Mouse (Mus musculus) lung, postnatal 14 days (tissue): Measurements from ENCODE around the gene Slc16a13.

ENCODE experiments used
- DNase-seq: peaks from one replicate; pipeline ENCODE4 v3.0.0; 2021

Gene Slc16a13

DNA sequence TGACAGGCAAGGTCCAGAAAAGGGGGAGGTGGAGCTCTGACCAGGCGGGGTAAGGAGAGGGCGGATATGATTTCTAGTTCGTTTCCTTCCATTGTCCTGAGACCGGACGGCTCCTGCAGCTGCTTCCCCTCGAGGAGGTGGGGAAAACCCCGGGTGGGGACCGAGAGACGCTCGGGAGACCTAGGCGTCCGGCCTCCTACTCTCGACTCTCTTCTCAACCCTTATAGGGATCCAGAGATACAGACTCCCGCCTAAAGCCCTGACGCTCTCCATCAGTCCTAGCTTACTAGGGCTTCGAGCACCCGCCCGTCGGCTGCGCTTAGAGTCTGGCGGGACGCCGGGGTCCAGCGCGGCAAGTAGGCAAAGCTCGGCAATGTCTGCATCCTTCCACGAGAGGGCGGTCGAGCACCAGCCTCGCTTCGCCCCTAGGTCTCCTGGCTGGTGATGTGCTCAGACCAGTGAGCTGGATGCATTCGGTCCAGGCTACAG, 9.4 kb upstream of the Slc16a13 start:
- peak; percentile 90 for DNase-seq

GRCm38 (mm10) chr11:70229260-70230010, 8.6 kb upstream of the Slc16a13 start, which contains the start of gene Bcl6b:
Gene Bcl6b (minus strand): TSS chr11:70229798.
- no peak for DNase-seq

DNA sequence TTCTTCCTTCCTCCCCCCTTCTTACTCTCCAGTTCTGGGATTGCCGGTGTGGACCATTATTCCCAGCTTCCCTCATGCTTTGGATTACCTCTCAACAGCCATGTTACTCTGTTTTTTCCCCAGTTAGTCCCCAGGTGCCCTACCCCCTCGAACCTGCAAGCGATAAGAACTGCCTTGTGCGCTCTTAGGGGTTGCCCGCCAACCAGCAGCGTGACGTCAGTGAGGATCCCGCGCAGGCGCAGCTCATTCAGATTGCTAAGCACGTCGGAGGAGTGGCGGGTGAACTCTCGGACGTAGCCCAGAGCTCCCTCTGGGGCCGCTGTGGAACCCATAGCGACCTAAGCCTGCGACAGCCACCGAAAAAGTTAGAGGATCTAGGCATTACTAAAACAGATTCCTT, 8.0 kb upstream of the Slc16a13 start:
- DNase-seq = peak; percentile 93

GRCm38 (mm10) chr11:70227661-70228245, 6.9 kb upstream of the Slc16a13 start:
- no peak for DNase-seq

- DNase-seq = no peak
Observed at GRCm38 (mm10) chr11:70227126-70227525, 6.3 kb upstream of the Slc16a13 start.

DNA sequence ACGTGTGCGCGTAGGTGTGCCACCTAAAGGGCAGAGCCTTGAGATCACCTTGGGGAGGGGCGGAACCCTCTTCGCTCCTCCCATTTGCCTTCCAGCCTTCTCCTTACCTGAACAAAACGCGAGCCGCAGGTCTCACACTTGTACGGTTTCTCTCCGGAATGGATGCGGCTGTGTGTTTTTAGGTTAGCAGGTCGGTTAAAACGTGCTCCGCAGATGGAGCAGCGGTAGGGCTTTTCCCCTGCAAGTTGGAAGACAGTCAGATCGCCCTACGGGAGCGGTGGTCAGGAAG, 5.7 kb upstream of the Slc16a13 start:
- no peak for DNase-seq

GRCm38 (mm10) chr11:70225798-70226601, 5.1 kb upstream of the Slc16a13 start:
- DNase-seq = no peak

- no peak for DNase-seq
Observed at GRCm38 (mm10) chr11:70223724-70224123, 2.9 kb upstream of the Slc16a13 start.

- no peak for DNase-seq
Observed at GRCm38 (mm10) chr11:70221603-70222500, 988 bp upstream of the Slc16a13 start.

DNA sequence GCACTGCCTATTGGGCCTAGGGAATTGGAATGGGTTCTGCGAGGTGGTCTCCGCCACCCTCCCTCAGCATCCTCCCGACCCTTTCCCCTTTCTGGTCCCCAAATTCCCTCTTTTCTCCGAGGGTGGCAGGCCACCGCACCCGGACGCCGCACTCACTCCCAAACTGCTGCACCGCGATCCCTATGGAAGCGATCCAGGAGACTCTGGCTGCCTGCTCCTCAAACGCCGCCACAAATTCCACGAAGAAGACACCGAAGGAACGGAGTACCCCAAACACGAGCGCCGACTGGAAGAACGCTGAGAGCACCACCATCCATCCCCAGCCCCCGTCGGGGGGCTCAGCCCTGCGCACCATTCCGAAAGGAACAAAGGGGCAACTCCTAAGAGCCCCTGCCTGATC, 541 bp downstream of the Slc16a13 start:
- no peak for DNase-seq

- DNase-seq = no peak
Observed at GRCm38 (mm10) chr11:70219873-70220272, 991 bp downstream of the Slc16a13 start.

DNA sequence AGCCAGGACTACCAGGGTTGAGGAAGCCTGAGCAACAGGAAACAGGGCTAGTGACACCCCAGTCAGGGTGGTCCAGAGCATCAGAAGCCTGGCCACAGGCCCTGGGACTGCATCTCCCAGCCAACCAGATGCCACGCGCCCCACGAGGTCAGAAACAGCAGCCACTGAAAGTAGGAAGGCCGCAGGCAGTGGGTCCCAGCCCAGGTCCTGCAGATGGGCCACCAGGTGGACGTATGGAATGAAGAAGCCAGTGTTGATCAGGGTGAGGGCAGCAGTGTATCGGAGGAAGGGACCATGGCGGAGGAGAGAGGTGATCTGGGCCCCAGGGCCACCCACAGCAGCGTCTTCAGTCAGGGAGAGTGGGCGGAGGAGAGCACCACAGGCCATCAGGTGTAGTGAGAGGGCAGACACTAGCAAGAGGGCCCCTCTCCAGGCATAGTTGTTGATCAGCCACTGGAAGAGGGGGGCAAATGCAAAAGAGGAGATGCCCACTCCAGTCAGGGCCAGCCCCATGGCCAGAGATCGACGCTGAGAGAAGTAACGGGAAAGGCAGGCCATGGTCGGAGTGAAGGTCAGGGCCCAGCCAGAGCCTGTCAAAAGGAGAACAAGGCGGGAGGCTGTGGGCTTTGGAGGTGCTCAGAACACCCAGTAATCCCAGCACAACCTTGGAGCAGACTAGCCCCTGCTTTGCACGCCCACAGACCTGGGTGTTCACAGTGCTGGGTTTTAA, 2.0 kb downstream of the Slc16a13 start:
- DNase-seq = no peak

DNA sequence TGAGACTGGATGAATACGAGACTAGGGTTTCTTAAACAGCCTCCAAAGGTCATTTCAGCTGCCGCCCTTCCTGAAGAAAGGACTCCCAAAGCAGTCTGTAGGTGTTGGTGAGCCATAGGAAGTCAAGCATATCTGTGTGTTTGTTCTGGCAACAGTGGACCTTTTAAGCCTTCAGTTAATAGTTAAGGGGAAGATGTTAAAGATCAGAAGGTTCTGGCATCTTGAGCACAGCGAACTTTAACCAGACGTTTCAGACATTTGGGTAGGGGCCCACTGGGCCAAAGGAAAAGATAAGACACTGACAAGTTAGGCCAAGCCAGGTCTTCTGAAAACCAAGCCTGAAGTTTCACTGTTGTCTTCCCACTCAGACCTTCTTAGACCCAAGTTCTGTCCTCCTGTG, 2.8 kb downstream of the Slc16a13 start:
- DNase-seq = no peak

DNA sequence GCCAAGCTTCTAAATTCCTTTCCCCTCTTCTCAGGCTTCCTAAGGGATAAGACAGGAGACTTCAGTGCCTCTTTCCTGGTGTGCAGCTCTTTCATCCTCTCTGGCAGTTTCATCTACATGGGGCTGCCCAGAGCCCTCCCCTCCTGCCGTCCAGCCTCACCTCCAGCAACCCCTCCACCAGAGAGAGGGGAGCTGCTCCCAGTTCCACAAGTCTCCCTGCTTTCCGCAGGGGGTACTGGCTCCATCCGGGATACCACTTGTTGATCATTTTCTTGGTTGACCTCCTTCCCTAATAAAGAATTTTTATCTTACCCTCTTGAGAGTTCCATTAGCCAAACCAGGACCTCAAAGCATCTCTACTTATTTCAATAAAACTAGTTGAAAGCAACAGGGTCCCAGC, 4.8 kb downstream of the Slc16a13 start:
- DNase-seq = no peak

GRCm38 (mm10) chr11:70215301-70215700, 5.6 kb downstream of the Slc16a13 start:
- DNase-seq = no peak

- DNase-seq = no peak
Observed at GRCm38 (mm10) chr11:70214856-70215209, 6.0 kb downstream of the Slc16a13 start.

DNA sequence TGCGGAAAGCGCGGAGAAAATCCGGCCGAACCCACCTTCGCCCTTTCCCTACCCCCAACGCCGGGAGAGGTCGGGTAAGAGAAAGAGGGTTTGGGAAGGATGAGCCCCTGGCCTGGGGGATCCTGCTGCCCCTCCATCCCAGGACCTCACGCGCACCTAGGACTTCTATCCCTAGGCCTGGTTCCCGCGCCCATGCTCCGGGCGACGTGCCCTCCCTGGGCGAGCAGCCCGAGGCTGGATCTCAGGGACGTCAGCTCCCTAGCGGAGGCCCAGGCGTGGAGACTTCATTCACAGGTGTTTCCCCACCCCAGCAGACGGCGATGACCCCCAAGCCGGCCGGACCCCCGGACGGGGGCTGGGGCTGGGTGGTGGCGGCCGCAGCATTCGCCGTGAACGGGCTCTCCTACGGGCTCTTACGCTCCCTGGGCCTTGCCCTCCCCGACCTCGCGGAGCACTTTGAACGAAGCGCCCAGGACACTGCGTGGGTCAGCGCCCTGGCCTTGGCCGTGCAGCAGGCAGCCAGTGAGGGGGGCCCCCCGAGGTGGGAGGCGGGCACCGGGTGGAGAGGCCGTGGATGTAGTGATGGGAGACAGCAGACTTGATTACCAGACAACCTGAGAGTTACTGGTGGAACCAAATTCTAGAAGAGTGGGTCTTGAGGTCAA, 6.5 kb downstream of the Slc16a13 start:
- DNase-seq = no peak

- no peak for DNase-seq
Observed at GRCm38 (mm10) chr11:70213736-70214135, 7.1 kb downstream of the Slc16a13 start.

DNA sequence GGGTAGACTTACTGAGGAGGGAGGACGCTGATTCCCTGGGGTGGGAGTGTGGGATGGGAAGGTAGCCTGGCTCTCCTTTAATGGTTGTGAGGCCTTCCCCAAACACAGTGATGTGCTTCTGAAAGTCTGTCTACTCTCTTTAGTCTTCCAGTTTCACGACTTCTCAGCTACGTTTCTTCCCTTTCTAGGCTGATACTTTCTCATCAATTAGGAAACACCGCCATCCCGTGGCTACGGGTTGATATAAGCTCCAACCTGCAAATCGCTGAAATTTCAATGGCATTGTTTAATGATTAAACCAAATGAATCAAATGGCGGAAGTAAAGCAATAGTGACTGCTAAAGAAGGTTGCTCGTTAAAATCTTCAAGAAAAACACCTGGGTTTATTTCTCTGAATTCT, 8.0 kb downstream of the Slc16a13 start:
- peak; percentile 80 for DNase-seq

DNA sequence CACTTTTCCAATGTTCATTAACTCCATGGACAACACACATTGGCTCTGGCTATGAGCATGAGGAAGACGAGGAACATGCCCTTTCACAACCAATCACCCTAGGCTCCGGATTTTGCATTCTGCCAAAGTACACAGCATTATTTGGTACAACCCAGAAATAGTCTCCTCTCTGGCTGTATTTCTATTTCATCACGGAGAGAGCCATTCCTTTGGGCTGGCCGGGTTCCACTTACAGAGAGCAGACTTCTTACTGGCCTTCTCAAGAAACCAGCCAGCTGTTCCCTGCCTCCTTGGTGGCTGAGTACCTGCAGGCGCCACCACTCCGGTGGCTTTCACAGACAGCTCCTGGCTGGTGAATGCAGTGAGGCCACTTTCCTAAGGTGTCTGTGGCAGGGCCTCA, 8.4 kb downstream of the Slc16a13 start, which contains the start of gene Slc16a11:
TSS of gene Slc16a11 (plus strand) at position 330 of the 400 bp plus-strand sequence.
- DNase-seq = no peak

DNA sequence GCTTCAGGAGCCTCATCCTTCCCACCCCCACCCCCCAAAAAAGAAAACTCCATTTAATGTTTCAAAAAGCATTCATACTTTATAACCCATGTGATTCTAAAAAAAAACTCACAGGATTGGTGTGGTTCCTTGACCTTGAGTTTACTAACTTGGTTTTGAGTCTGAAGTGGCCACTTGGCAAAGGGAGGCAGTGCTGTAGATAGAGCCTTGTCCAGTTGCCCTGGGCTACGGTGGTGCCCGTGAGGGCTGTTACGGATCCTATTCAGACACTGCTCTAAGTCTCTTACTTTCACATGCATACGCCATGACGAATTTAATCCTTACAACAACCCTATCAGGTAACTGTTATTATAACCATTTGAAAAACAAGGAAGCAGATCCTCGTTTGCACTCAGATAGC, 8.9 kb downstream of the Slc16a13 start:
- DNase-seq = no peak

- no peak for DNase-seq
Observed at GRCm38 (mm10) chr11:70210681-70211080, 10.2 kb downstream of the Slc16a13 start.
